Mouse (Mus musculus) embryonic fibroblast, embryonic 13.5 days (primary cell): Measurements from ENCODE around the gene Lmtk2.

Source experiments
- CTCF ChIP-seq: IDR thresholded peaks from 2 replicates; pipeline ENCODE4 v1.5.1; 2011; ENCODE audit warnings: mild to moderate bottlenecking, control low read depth, low read length, moderate library complexity, borderline replicate concordance; ENCODE audit not compliant: insufficient read depth
- POLR2A ChIP-seq: IDR thresholded peaks from 2 replicates; pipeline ENCODE4 v1.6.1; 2011; ENCODE audit warnings: low read depth, mild to moderate bottlenecking, control low read depth, low read length, moderate library complexity

GRCm38 (mm10) chr5:144219936-144220335, 119.7 kb downstream of the Lmtk2 start:
- TF ChIP-seq CTCF (no peak), POLR2A (no peak)
